Mouse (Mus musculus): ENCODE data around the gene Thbs1. TPM values are rescaled to one million over a fixed set of nuclear protein-coding genes. Genes with fewer than 3 reads are reported as not detected.

Thbs1 gene
- not detected for polyA plus RNA-seq (2017; shearing (Covaris generic))

DNA sequence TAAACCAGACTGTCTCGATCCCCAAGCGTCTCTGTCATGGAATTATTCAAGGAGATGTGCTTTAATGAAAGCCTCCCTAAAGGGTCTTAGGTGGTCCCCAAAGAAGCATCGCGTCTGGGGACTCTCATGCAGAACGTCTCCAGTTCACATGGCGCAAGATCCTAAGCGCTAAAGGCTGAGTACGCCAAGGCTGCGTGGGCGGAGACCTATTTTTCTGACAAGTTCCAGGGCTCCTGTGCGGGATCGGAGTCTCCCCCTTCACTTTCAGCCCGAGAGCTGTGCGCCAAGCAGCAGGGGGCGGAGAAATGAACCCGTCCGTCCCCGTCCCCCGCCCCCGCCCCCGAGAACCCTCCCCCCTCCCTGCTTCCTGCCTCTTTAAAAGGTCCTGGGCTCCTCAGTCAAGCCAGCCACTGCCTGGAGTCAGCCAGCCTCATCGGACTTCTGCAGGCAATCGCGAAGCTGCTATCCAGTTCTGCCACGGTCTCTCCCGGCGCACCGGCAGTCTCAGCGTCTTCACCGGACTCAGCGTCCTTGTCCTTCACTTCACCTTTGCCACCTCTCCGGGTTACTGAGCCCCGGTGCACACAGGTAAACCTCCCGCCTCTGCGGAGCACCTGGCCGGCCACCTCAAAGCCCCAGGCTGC lies at the start of gene Thbs1:
Gene Thbs1 (plus strand): TSS at position 389 of the 644 bp plus-strand sequence.

Other genes starting within 250 kb of the Thbs1 start
- not detected for gene Fsip1, start 145.1 kb downstream of the Thbs1 start, polyA plus RNA-seq (2017; shearing (Covaris generic))

Data from naive thymus-derived CD4-positive, alpha-beta T cell, adult 5 months (primary cell).